Mouse (Mus musculus) ovary, postnatal 10 days (tissue): ENCODE results near the gene Tdrkh.
A peak's percentile ranks its signal among the peaks of the same experiment; 100 is the strongest.

Experiments
- DNase-seq: peaks from one replicate; pipeline ENCODE4 v3.0.0; 2022; ENCODE audit warnings: low spot score

The Tdrkh gene

GRCm38 (mm10) chr3:94389420-94389819, 23.7 kb upstream of the Tdrkh start:
- DNase-seq = no peak

GRCm38 (mm10) chr3:94391001-94391400, 22.1 kb upstream of the Tdrkh start:
- no peak for DNase-seq

GRCm38 (mm10) chr3:94392128-94392527, 20.9 kb upstream of the Tdrkh start:
- no peak for DNase-seq

GRCm38 (mm10) chr3:94393049-94393448, 20.0 kb upstream of the Tdrkh start:
- no peak for DNase-seq

GRCm38 (mm10) chr3:94396336-94396735, 16.7 kb upstream of the Tdrkh start:
- no peak for DNase-seq

- no peak for DNase-seq
Observed at GRCm38 (mm10) chr3:94396851-94397250, 16.2 kb upstream of the Tdrkh start.

GRCm38 (mm10) chr3:94398217-94398616, 14.9 kb upstream of the Tdrkh start, which contains the start of gene Lingo4:
TSS of gene Lingo4 (plus strand) at chr3:94398517.
- DNase-seq = no peak

- DNase-seq = no peak
Observed at GRCm38 (mm10) chr3:94398943-94399481, 14.1 kb upstream of the Tdrkh start.

GRCm38 (mm10) chr3:94399663-94400310, 13.3 kb upstream of the Tdrkh start:
- no peak for DNase-seq

- DNase-seq = no peak
Observed at GRCm38 (mm10) chr3:94402451-94402850, 10.6 kb upstream of the Tdrkh start.

- DNase-seq = no peak
Observed at GRCm38 (mm10) chr3:94404366-94405054, 8.6 kb upstream of the Tdrkh start.

- DNase-seq = no peak
Observed at GRCm38 (mm10) chr3:94405561-94405960, 7.5 kb upstream of the Tdrkh start.

- no peak for DNase-seq
Observed at GRCm38 (mm10) chr3:94412530-94412929, 543 bp upstream of the Tdrkh start.

GRCm38 (mm10) chr3:94430980-94431379, 17.9 kb downstream of the Tdrkh start:
- DNase-seq = no peak

- DNase-seq = no peak
Observed at GRCm38 (mm10) chr3:94434305-94434704, 21.2 kb downstream of the Tdrkh start.

GRCm38 (mm10) chr3:94436420-94436819, 23.3 kb downstream of the Tdrkh start:
- DNase-seq = no peak

GRCm38 (mm10) chr3:94441182-94441581, 28.1 kb downstream of the Tdrkh start:
- no peak for DNase-seq

- peak; percentile 94 for DNase-seq
Observed at GRCm38 (mm10) chr3:94442951-94443596, 30.0 kb downstream of the Tdrkh start, which contains the start of gene Mrpl9. TSS of gene Mrpl9 (plus strand) at chr3:94443318.

- no peak for DNase-seq
Observed at GRCm38 (mm10) chr3:94443597-94443964, 30.5 kb downstream of the Tdrkh start, which contains the start of gene Oaz3. TSS of gene Oaz3 (minus strand) at chr3:94443915.

GRCm38 (mm10) chr3:94449377-94449776, 36.3 kb downstream of the Tdrkh start:
- DNase-seq = no peak

GRCm38 (mm10) chr3:94456529-94457000, 43.5 kb downstream of the Tdrkh start:
- DNase-seq = peak; percentile 38

GRCm38 (mm10) chr3:94457055-94457454, 44.0 kb downstream of the Tdrkh start:
- DNase-seq = no peak

GRCm38 (mm10) chr3:94459834-94460233, 46.8 kb downstream of the Tdrkh start:
- DNase-seq = no peak
